Mouse (Mus musculus) MEL (cell line): Measurements from ENCODE around the gene Sbk1.

Source experiments
- GABPA ChIP-seq: IDR thresholded peaks from 2 replicates; pipeline ENCODE4 v1.6.1; 2012; ENCODE audit warnings: low read depth, mild to moderate bottlenecking, inconsistent platforms, low read length, improper control_type of control experiment, moderate library complexity
- HCFC1 ChIP-seq: IDR thresholded peaks from 2 replicates; pipeline ENCODE4 v1.6.1; 2012; ENCODE audit warnings: low read depth, mild to moderate bottlenecking, inconsistent platforms, low read length, improper control_type of control experiment, moderate library complexity
- TAL1 ChIP-seq: IDR thresholded peaks from 2 replicates; pipeline ENCODE4 v1.6.1; 2012; ENCODE audit warnings: mild to moderate bottlenecking, inconsistent platforms, low read length, moderate library complexity, mixed read lengths

GRCm38 (mm10) chr7:126274137-126274536 lies 1.7 kb downstream of the Sbk1 start:
- no peak for TF ChIP-seq TAL1
- no peak for TF ChIP-seq HCFC1
- no peak for TF ChIP-seq GABPA
